25 mouse cellular contexts compared by ENCODE assay signal in the genomic region with DNA sequence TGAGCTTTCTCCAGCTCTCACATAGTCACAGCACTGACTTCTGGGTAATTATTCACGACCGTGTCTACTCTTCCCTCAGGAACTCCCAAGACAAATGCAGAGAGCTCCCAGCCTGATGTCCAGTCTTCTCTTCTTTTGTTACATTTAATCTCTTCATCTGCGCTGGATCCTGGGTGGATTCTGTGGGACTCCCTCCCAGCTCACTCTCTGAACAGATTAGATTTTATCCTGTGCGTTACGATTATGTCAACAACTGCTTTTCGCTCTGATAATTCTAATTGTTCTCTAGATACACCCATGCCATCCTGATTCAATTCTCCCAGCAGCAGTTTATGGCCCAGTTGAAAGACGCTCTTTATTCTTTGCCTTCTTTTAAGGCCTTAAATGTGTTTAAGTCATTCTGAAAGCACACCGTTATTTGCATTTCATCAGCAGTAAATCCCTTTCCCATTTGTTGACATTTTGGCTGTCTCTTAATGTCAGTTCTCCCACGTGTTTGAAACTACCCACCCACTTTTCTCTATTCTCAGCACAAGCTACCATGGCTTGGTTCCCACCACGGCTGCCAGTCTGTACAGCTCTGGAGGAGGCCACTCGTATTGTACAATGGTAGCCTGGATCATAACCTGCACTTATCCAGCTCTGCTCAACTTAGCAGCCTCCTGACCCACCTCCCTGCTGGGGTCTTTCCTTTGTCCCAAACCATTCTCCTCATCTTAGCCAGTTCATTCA.
DNase-seq lines count a peak whose midpoint lies in the region; ATAC-seq and TF ChIP-seq lines count a peak whose summit lies in the region.
"Had no signal": no experiment of that assay in that cellular context is flagged by ENCODE, and none has a peak within 500 bp of the region (broad histone marks: within the 10 kb centered on the region; RNA-seq: fewer than 3 reads in every experiment).

No protein-coding gene starts in this region.

- peaks cover 10% of the 10 kb centered on the region for H3K4me1 ChIP-seq in midbrain, embryonic 13.5 days (replicated peaks)
- H3K4me1 ChIP-seq in midbrain, embryonic 15.5 days: peaks cover 8% of the 10 kb centered on the region; the same call in 1 of the 2 replicates
- peaks cover 9% of the 10 kb centered on the region; the same call in 1 of the 2 replicates for H3K4me1 ChIP-seq in neural tube, embryonic 15.5 days
- no peaks in the 10 kb centered on the region for H3K4me1 ChIP-seq in forebrain, embryonic 14.5 days (ENCODE audit: control insufficient read depth, insufficient read depth, low read length)
- H3K4me1 ChIP-seq: embryonic facial prominence, embryonic 13.5 days had no signal

- H3K4me2 ChIP-seq in midbrain, embryonic 13.5 days (replicated peaks): no peak overlapping the region
- no peak overlapping the region for H3K4me2 ChIP-seq in midbrain, embryonic 15.5 days
- H3K4me2 ChIP-seq in neural tube, embryonic 15.5 days: no peak overlapping the region
- no peak overlapping the region for H3K4me2 ChIP-seq in forebrain, embryonic 14.5 days (ENCODE audit: low read length)
- H3K4me2 ChIP-seq: embryonic facial prominence, embryonic 13.5 days; forebrain, embryonic 12.5 days; heart, embryonic 11.5 days; heart, embryonic 15.5 days; hindbrain, embryonic 14.5 days had no signal

- H3K9ac ChIP-seq in midbrain, embryonic 13.5 days (replicated peaks): no peak overlapping the region
- H3K9ac ChIP-seq in midbrain, embryonic 15.5 days: no peak overlapping the region
- no peak overlapping the region for H3K9ac ChIP-seq in neural tube, embryonic 15.5 days (replicated peaks)
- no peak overlapping the region for H3K9ac ChIP-seq in forebrain, embryonic 14.5 days (ENCODE audit: low read length)
- H3K9ac ChIP-seq: embryonic facial prominence, embryonic 13.5 days; forebrain, embryonic 12.5 days; forebrain, postnatal 0 days; heart, embryonic 15.5 days; hindbrain, embryonic 14.5 days had no signal

- no peaks in the 10 kb centered on the region for H3K36me3 ChIP-seq in midbrain, embryonic 13.5 days
- H3K36me3 ChIP-seq in midbrain, embryonic 15.5 days (replicated peaks): no peaks in the 10 kb centered on the region
- H3K36me3 ChIP-seq in neural tube, embryonic 15.5 days: no peaks in the 10 kb centered on the region
- H3K36me3 ChIP-seq in forebrain, embryonic 14.5 days (ENCODE audit: control insufficient read depth, insufficient read depth, low read length): no peaks in the 10 kb centered on the region
- H3K36me3 ChIP-seq: embryonic facial prominence, embryonic 13.5 days; forebrain, embryonic 12.5 days; heart, embryonic 15.5 days had no signal

- TF ChIP-seq CTCF in layer of hippocampus, adult 2 months (conservative IDR thresholded peaks at IDR 0.05): no peak

- ATAC-seq in frontal cortex, adult (ENCODE audit: low TSS enrichment): peak; percentile 54
- ATAC-seq in midbrain, embryonic 13.5 days: peak; percentile 40; the same call in 1 of the 2 replicates
- no peak for ATAC-seq in midbrain, embryonic 15.5 days (replicated peaks)
- peak; percentile 41; the same call in 1 of the 2 replicates for ATAC-seq in neural tube, embryonic 15.5 days (ENCODE audit: low FRiP score)
- ATAC-seq in forebrain, embryonic 14.5 days: no peak
- ATAC-seq: CD4-positive, CD25-positive, alpha-beta regulatory T cell, adult 4 months; forebrain, postnatal 0 days had no signal

- no peak overlapping the region; the same call in 1 of the 2 replicates for H3K27ac ChIP-seq in layer of hippocampus, adult 2 months
- no peak overlapping the region for H3K27ac ChIP-seq in midbrain, embryonic 13.5 days
- no peak overlapping the region for H3K27ac ChIP-seq in midbrain, embryonic 15.5 days
- peak overlapping the region; percentile 43 for H3K27ac ChIP-seq in neural tube, embryonic 15.5 days (replicated peaks)
- H3K27ac ChIP-seq in forebrain, embryonic 14.5 days (ENCODE audit: low read depth, low read length): no peak overlapping the region
- H3K27ac ChIP-seq: embryonic facial prominence, embryonic 13.5 days; forebrain, embryonic 12.5 days; heart, adult 2 months; heart, embryonic 15.5 days; hindbrain, embryonic 14.5 days had no signal

- H3K9me3 ChIP-seq in midbrain, embryonic 13.5 days: no peaks in the 10 kb centered on the region
- no peaks in the 10 kb centered on the region for H3K9me3 ChIP-seq in midbrain, embryonic 15.5 days
- H3K9me3 ChIP-seq in neural tube, embryonic 15.5 days (replicated peaks): no peaks in the 10 kb centered on the region
- H3K9me3 ChIP-seq in forebrain, embryonic 14.5 days (replicated peaks; ENCODE audit: control insufficient read depth, low read length): no peaks in the 10 kb centered on the region
- H3K9me3 ChIP-seq: embryonic facial prominence, embryonic 13.5 days; forebrain, embryonic 12.5 days; G1E; heart, embryonic 15.5 days had no signal

- H3K4me3 ChIP-seq in layer of hippocampus, adult 2 months: no peak overlapping the region
- H3K4me3 ChIP-seq in midbrain, embryonic 13.5 days (replicated peaks): no peak overlapping the region
- no peak overlapping the region for H3K4me3 ChIP-seq in midbrain, embryonic 15.5 days
- H3K4me3 ChIP-seq in neural tube, embryonic 15.5 days (replicated peaks): no peak overlapping the region
- no peak overlapping the region for H3K4me3 ChIP-seq in forebrain, embryonic 14.5 days (ENCODE audit: low read depth, low read length)
- H3K4me3 ChIP-seq: embryonic facial prominence, embryonic 13.5 days; forebrain, embryonic 12.5 days; heart, adult 2 months; heart, embryonic 15.5 days had no signal

- no peaks in the 10 kb centered on the region for H3K27me3 ChIP-seq in midbrain, embryonic 13.5 days
- no peaks in the 10 kb centered on the region for H3K27me3 ChIP-seq in midbrain, embryonic 15.5 days (replicated peaks)
- H3K27me3 ChIP-seq in neural tube, embryonic 15.5 days (replicated peaks): no peaks in the 10 kb centered on the region
- H3K27me3 ChIP-seq in forebrain, embryonic 14.5 days (replicated peaks; ENCODE audit: control insufficient read depth, insufficient read depth, low read length): no peaks in the 10 kb centered on the region
- H3K27me3 ChIP-seq: embryonic facial prominence, embryonic 13.5 days; forebrain, embryonic 12.5 days; heart, embryonic 15.5 days had no signal

- no peak for DNase-seq in frontal cortex, postnatal 10 days (ENCODE audit: low spot score in 2 of 2)
- peak; percentile 38 to 47 for DNase-seq in layer of hippocampus, adult 2 months (ENCODE audit: low spot score in 2 of 2)
- DNase-seq in layer of hippocampus, adult 8-10 months (ENCODE audit: low spot score in 2 of 2): no peak
- DNase-seq in forebrain, embryonic 14.5 days (ENCODE audit: low spot score): no peak
- DNase-seq: adrenal gland, adult 8-10 months; adrenal gland, postnatal 36 days; B cell, adult 2 months; cerebellum, adult 11-12 months; cerebellum, adult 9-10 months; cerebellum, postnatal 36 days; forebrain, postnatal 0 days; gastrocnemius, postnatal 14 days; heart, adult 2 months; heart, postnatal 14 days had no signal

- WGBS in midbrain, embryonic 13.5 days: 18% methylated on average over 11 of the region's 11 CpGs
- WGBS in midbrain, embryonic 15.5 days: 22% methylated on average over 11 of the region's 11 CpGs
- 25% methylated on average over 11 of the region's 11 CpGs for WGBS in neural tube, embryonic 15.5 days
- WGBS in forebrain, embryonic 14.5 days: 38% methylated on average over 11 of the region's 11 CpGs

Comparison
In these comparisons a context has a peak if more than half of its experiments do, and no peak if none do; other contexts are left out.
1. ATAC-seq: peak in frontal cortex, adult (single experiment), midbrain, embryonic 13.5 days (single experiment) and neural tube, embryonic 15.5 days (single experiment); none in midbrain, embryonic 15.5 days (single experiment) and forebrain, embryonic 14.5 days (single experiment).
2. DNase-seq: peak in layer of hippocampus, adult 2 months (2 of 2); none in frontal cortex, postnatal 10 days (0 of 2), layer of hippocampus, adult 8-10 months (0 of 2) and forebrain, embryonic 14.5 days (single experiment).